In genomic region chr2:24761923-24762445, GRCm38 (mm10) we compare ENCODE assay signal across 8 mouse cellular contexts. TPM values are rescaled to one million over a fixed set of nuclear protein-coding genes. Genes with fewer than 3 reads are reported as not detected.
A peak's percentile ranks its signal among the peaks of the same experiment; 100 is the strongest.
DNase-seq lines count a peak whose midpoint lies in the region; ATAC-seq lines count a peak whose summit lies in the region.

No protein-coding gene starts in this region.

- H3K27me3 ChIP-seq in embryonic facial prominence, embryonic 12.5 days = peaks cover 27% of the 10 kb centered on the region
- H3K27me3 ChIP-seq in heart, embryonic 15.5 days = peaks cover 41% of the 10 kb centered on the region
- H3K27me3 ChIP-seq in liver, embryonic 13.5 days = peaks cover 58% of the 10 kb centered on the region
- peaks cover 16% of the 10 kb centered on the region for H3K27me3 ChIP-seq in neural tube, embryonic 11.5 days (ENCODE audit: control insufficient read depth, insufficient read depth, low read length)

- peaks cover 11% of the 10 kb centered on the region for H3K4me1 ChIP-seq in embryonic facial prominence, embryonic 12.5 days
- H3K4me1 ChIP-seq in heart, embryonic 15.5 days (replicated peaks) = peaks cover 17% of the 10 kb centered on the region
- H3K4me1 ChIP-seq in liver, embryonic 13.5 days (replicated peaks) = peaks cover 19% of the 10 kb centered on the region
- H3K4me1 ChIP-seq in neural tube, embryonic 11.5 days (ENCODE audit: control insufficient read depth, insufficient read depth, low read length) = no peaks in the 10 kb centered on the region; the same call in 1 of the 2 replicates

- H3K27ac ChIP-seq in embryonic facial prominence, embryonic 12.5 days = no peak overlapping the region
- no peak overlapping the region for H3K27ac ChIP-seq in heart, embryonic 15.5 days
- H3K27ac ChIP-seq in liver, embryonic 13.5 days = no peak overlapping the region
- no peak overlapping the region for H3K27ac ChIP-seq in neural tube, embryonic 11.5 days (ENCODE audit: low read depth, low read length)

- no peaks in the 10 kb centered on the region for H3K9me3 ChIP-seq in embryonic facial prominence, embryonic 12.5 days
- no peaks in the 10 kb centered on the region for H3K9me3 ChIP-seq in heart, embryonic 15.5 days (replicated peaks)
- H3K9me3 ChIP-seq in liver, embryonic 13.5 days (replicated peaks) = no peaks in the 10 kb centered on the region
- no peaks in the 10 kb centered on the region for H3K9me3 ChIP-seq in neural tube, embryonic 11.5 days (ENCODE audit: control insufficient read depth, low read length)

- peak overlapping the region; percentile 59 for H3K4me3 ChIP-seq in embryonic facial prominence, embryonic 12.5 days
- H3K4me3 ChIP-seq in heart, embryonic 15.5 days = peak overlapping the region; percentile 58
- peak overlapping the region; percentile 55 for H3K4me3 ChIP-seq in liver, embryonic 13.5 days (replicated peaks)
- peak overlapping the region; percentile 66 for H3K4me3 ChIP-seq in neural tube, embryonic 11.5 days (ENCODE audit: low read depth, low read length)

- peak; percentile 64 for ATAC-seq in embryonic facial prominence, embryonic 12.5 days (ENCODE audit: insufficient number of reproducible peaks, insufficient read depth, low FRiP score, low TSS enrichment)
- peak; percentile 56 for ATAC-seq in heart, embryonic 15.5 days (replicated peaks; ENCODE audit: insufficient number of reproducible peaks, insufficient read depth, low FRiP score, low read depth)
- peak; percentile 43; the same call in 1 of the 2 replicates for ATAC-seq in liver, embryonic 13.5 days (ENCODE audit: low read depth)
- ATAC-seq in neural tube, embryonic 11.5 days (ENCODE audit: insufficient read depth, low FRiP score, low TSS enrichment) = peak; percentile 39

- under 1% methylated on average over 35 of the region's 35 CpGs for WGBS in embryonic facial prominence, embryonic 12.5 days
- under 1% methylated on average over 35 of the region's 35 CpGs for WGBS in heart, embryonic 15.5 days
- under 1% methylated on average over 35 of the region's 35 CpGs for WGBS in liver, embryonic 13.5 days (ENCODE audit: insufficient replicate concordance)
- under 1% methylated on average over 35 of the region's 35 CpGs for WGBS in neural tube, embryonic 11.5 days

- peak; percentile 15 to 44 for DNase-seq in urinary bladder, adult 18-20 months (ENCODE audit: low spot score in 2 of 2)
- no peak for DNase-seq in urinary bladder, postnatal 10 days (ENCODE audit: low spot score)
- peak; percentile 6 to 68 for DNase-seq in kidney, postnatal 36 days
- DNase-seq in liver, embryonic 13.5 days = peak; percentile 48
- peak; percentile 83 for DNase-seq in neural tube, embryonic 11.5 days (ENCODE audit: low spot score)
- DNase-seq in testis, postnatal 10 days (ENCODE audit: low spot score) = peak; percentile 83

- H3K9ac ChIP-seq in embryonic facial prominence, embryonic 12.5 days = no peak overlapping the region; the same call in 1 of the 2 replicates
- no peak overlapping the region for H3K9ac ChIP-seq in heart, embryonic 15.5 days
- H3K9ac ChIP-seq in liver, embryonic 13.5 days = no peak overlapping the region
- H3K9ac ChIP-seq in neural tube, embryonic 11.5 days (ENCODE audit: low read length) = peak overlapping the region; percentile 18; the same call in 1 of the 2 replicates

- H3K4me2 ChIP-seq in embryonic facial prominence, embryonic 12.5 days (replicated peaks) = peak overlapping the region; percentile 100
- peak overlapping the region; percentile 95 for H3K4me2 ChIP-seq in heart, embryonic 15.5 days
- H3K4me2 ChIP-seq in liver, embryonic 13.5 days = peak overlapping the region; percentile 75
- H3K4me2 ChIP-seq in neural tube, embryonic 11.5 days (ENCODE audit: low read depth) = peak overlapping the region; percentile 93

- H3K36me3 ChIP-seq in embryonic facial prominence, embryonic 12.5 days = no peaks in the 10 kb centered on the region
- no peaks in the 10 kb centered on the region for H3K36me3 ChIP-seq in heart, embryonic 15.5 days
- H3K36me3 ChIP-seq in liver, embryonic 13.5 days = no peaks in the 10 kb centered on the region
- H3K36me3 ChIP-seq in neural tube, embryonic 11.5 days (ENCODE audit: control insufficient read depth, insufficient read depth, low read length) = no peaks in the 10 kb centered on the region

RNA-seq across cellular contexts. Expression of gene Cacna1b, which starts 1.0 kb away (rescaled TPM):
- polyA plus RNA-seq in embryonic facial prominence, embryonic 12.5 days (2016; fragmentation: Nextera tagmentation; extraction: Ambion mirVana) = 2.6 and 3.3 TPM in 2 replicates
- polyA plus RNA-seq in heart, embryonic 15.5 days (2015; fragmentation: Nextera tagmentation; extraction: Ambion mirVana) = 0.11 and 0.60 TPM in 2 replicates
- polyA plus RNA-seq in liver, embryonic 13.5 days (2015; fragmentation: Nextera tagmentation; extraction: Ambion mirVana) = 0.03 and 0.15 TPM in 2 replicates
- 2.7 and 2.9 TPM in 2 replicates for polyA plus RNA-seq in neural tube, embryonic 11.5 days (2014; fragmentation: Nextera tagmentation; extraction: Ambion mirVana)
